Mouse (Mus musculus): Measurements from ENCODE around the gene Igbp1b.

The Igbp1b gene

DNA sequence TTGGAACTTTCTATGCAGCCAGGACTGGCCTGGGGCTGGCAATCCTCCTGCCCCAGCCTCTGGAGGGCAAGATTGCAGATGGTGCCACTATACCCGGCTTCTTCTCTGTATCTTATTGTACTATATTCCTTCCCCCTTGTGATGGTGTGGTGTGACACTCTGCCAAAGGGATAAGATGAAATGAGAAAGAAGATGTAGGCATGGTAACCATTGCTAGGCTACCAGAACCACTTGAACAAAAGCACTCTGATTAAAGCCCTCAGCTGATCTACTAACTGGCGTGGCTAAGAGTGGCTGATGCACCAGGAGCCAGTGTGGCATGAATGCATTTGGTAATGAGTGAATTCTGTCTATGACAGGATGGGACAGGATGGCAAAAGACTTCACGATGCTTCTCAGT, at the start of gene Igbp1b:
TSS of gene Igbp1b (minus strand) at position 29 of the 400 bp plus-strand sequence.
- no peak for DNase-seq (ENCODE audit: low spot score in 2 of 2)

DNA sequence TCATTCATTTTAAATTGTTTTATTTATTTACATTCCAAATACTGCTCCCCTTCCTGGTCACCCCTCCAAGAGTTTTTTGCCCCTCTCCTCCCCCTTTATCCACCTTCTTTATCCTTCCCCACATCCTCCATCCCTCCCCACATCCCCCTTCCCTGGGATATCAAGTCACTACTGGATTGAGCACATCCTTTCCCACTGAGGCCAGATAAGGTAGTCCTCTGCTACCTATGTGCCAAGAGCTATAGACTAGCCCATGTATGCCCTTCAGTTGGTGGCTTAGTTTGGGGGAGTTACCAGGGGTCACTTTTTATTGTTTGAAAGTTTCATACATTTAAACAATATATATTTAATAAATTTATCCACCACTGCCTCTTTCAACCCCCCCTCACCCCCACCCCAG, 24.6 kb upstream of the Igbp1b start:
- no peak for DNase-seq (ENCODE audit: low spot score in 2 of 2)

DNA sequence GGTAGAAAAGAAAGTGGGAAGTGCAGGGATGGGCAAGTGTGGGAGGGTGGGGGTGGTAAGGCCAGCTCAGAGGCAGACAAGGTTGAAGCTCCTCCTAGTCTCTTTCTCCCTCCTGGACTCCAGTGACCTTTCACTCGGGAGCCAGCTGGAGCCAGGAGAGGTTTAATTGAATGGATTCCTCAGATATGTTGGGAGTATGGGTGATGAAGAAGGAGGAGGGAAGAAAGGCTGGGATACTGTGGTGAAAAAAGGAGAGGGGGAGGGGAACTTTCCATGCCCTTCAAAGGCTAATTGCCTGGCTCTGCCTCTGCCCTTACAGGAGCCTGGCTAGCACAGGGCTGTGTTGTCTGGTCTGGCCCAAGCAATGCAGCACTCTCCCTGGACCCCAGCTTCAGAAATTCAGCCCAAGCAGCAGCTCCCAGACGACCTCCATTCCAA, 14.4 kb upstream of the Igbp1b start:
- no peak for DNase-seq (ENCODE audit: low spot score in 2 of 2)

DNA sequence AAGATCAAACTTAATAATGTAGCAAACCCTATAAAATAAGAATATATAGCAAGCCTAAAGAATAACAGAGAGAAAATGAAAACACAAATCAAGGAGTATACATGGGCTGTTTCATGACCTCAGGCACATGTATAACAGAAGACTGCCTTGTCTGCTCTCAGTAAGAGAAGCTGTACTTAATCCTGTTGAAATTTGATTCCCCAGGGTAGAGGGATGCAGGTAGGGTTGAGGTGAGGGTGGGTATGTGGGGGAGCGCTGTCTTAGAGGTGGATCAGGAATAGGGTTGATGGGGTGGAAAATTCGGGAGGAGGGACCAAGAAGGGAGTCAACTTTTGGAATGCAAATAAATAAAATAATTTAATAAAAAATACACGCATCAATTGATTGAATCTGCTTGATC, 7.1 kb upstream of the Igbp1b start:
- DNase-seq (ENCODE audit: low spot score in 2 of 2): no peak

DNA sequence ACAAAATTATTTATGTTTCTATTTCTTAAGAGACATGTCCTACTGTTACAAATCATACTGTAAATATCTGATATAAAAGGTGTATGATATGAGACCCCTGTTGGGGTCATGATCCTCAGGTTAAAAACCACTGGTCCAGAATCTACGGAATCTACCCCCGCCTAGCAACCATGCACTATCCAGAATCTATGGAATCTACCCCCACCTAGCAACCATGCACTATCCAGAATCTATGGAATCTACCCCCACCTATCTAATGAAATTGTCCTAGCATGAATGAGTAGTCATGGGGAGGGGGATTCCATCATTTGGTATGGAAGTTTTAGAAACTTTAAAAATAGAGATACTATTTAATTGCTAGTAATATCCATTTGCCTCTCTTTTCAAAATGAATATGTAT, 12.7 kb downstream of the Igbp1b start:
- no peak for DNase-seq (ENCODE audit: low spot score in 2 of 2)

DNA sequence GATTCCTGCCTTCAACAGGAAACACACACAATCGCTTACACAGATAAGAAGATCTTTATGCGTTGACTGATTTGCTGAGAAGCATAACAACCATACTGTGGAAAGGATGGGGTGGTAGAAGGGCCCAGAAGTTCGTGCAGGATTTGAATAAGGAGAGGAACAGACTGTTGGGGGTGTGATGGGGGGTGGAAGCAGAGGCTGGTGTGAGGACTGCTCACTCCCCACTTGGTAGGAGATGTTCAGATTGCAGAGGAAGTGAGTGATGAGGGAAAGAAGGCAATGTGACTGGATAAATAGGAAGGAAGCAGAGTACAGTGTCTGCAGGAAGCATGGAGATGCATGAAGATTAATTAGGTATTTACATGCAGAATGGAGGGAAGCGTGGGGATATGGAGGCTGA, 19.0 kb downstream of the Igbp1b start:
- DNase-seq (ENCODE audit: low spot score in 2 of 2): peak in 1 of 2 experiments; percentile 19

DNA sequence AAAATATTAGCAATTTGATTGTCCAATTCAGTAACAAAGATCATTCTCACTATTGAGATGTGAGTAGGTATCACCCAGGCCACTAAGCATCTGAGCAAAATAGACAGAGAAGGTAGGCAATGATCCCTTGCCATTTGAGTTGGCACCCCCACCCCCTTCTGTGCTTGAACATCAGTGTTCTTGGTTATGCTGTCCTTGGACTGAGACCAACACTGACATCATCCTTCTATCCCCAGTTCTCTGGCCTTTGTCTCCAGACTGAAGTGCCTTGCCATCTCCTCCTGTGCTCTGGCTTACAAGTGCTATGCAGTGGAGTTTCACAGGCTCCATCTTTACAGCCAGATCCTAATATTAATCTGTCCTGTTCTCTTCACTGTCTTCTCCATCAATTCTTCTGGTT, 37.6 kb downstream of the Igbp1b start:
- no peak for DNase-seq (ENCODE audit: low spot score in 2 of 2)

DNA sequence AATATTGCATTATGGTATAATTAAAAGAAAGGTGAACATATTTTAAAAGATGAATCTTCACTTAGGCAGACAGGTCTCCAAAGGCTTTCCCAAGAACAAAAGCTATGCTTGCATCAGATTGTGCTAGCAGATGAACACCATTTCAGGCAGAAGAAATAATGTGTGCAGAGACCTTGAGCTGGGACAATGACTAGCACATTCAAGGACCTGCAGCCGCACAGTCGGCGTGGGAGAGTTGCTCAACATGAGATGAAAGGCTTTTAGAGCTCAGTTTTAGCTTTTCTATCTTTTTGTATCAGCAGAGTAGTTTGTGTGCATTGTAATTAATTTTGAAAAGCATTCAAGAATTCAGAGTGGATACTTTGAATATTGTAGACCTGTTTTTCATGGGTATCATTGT, 39.9 kb downstream of the Igbp1b start:
- DNase-seq (ENCODE audit: low spot score in 2 of 2): no peak
